Mouse (Mus musculus): ENCODE results near the gene Cped1. TPM values are rescaled to one million over a fixed set of nuclear protein-coding genes. Genes with fewer than 3 reads are reported as not detected.

Cped1 gene
- total and polyA plus RNA-seq, 3 experiments, result 6.9 to 23.3 (median 23.0) TPM

GRCm38 (mm10) chr6:22025584-22026357 is 40.1 kb downstream of the Cped1 start:
- Histone ChIP-seq H3K27ac (peak overlapping the region; percentile 45), H3K9ac (ENCODE audit: low read depth, low read length) (no peak overlapping the region), H3K4me1 (ENCODE audit: control insufficient read depth, insufficient read depth, low read length) (peaks cover 3% of the 10 kb centered on the region), H3K79me2 (replicated peaks; ENCODE audit: control insufficient read depth, insufficient read depth, low read length) (no peaks in the 10 kb centered on the region), H3K36me3 (ENCODE audit: control insufficient read depth, insufficient read depth, low read length) (peaks cover 15% of the 10 kb centered on the region), H3K27me3 (ENCODE audit: control insufficient read depth, insufficient read depth, low read length) (no peaks in the 10 kb centered on the region), H3K4me3 (peak overlapping the region; percentile 14)
- no peak for DNase-seq
- intact Hi-C loops (cut with DNase I), result loop anchor here (2.0 kb wide), 1 partner anchor 17 kb away; no protein-coding TSS in a partner anchor
- TF ChIP-seq CTCF (IDR thresholded peaks at IDR 0.05), result no peak
- WGBS, result 30% methylated on average over 17 of the region's 17 CpGs

- DNase-seq, result no peak
- intact Hi-C loops (cut with DNase I), result no loop called here
- Histone ChIP-seq H3K4me1 (ENCODE audit: control insufficient read depth, insufficient read depth, low read length) (peaks cover 3% of the 10 kb centered on the region), H3K79me2 (replicated peaks; ENCODE audit: control insufficient read depth, insufficient read depth, low read length) (no peaks in the 10 kb centered on the region), H3K27ac (peak overlapping the region; percentile 45), H3K4me3 (peak overlapping the region; percentile 14), H3K9ac (ENCODE audit: low read depth, low read length) (no peak overlapping the region), H3K27me3 (ENCODE audit: control insufficient read depth, insufficient read depth, low read length) (no peaks in the 10 kb centered on the region), H3K36me3 (ENCODE audit: control insufficient read depth, insufficient read depth, low read length) (peaks cover 11% of the 10 kb centered on the region)
- no peak for TF ChIP-seq CTCF (IDR thresholded peaks at IDR 0.05)
- no peak for TF ChIP-seq EP300 (IDR thresholded peaks at IDR 0.05; ENCODE audit: insufficient read depth, low read depth, low read length)
- no peak for TF ChIP-seq POLR2A (IDR thresholded peaks at IDR 0.05; ENCODE audit: insufficient read depth, low read depth, low read length)
- 32% methylated on average over 4 of the region's 4 CpGs for WGBS
These were observed 40.6 kb downstream of the Cped1 start for GRCm38 (mm10) chr6:22026358-22026673.

- Histone ChIP-seq H3K27ac (peak overlapping the region; percentile 45), H3K27me3 (ENCODE audit: control insufficient read depth, insufficient read depth, low read length) (no peaks in the 10 kb centered on the region), H3K36me3 (ENCODE audit: control insufficient read depth, insufficient read depth, low read length) (peaks cover 4% of the 10 kb centered on the region), H3K9ac (ENCODE audit: low read depth, low read length) (no peak overlapping the region), H3K4me1 (ENCODE audit: control insufficient read depth, insufficient read depth, low read length) (peaks cover 3% of the 10 kb centered on the region), H3K4me3 (no peak overlapping the region), H3K79me2 (replicated peaks; ENCODE audit: control insufficient read depth, insufficient read depth, low read length) (no peaks in the 10 kb centered on the region)
- WGBS, result 79% methylated on average over 9 of the region's 9 CpGs
- TF ChIP-seq CTCF (IDR thresholded peaks at IDR 0.05) (no peak), POLR2A (IDR thresholded peaks at IDR 0.05; ENCODE audit: insufficient read depth, low read depth, low read length) (no peak), EP300 (IDR thresholded peaks at IDR 0.05; ENCODE audit: insufficient read depth, low read depth, low read length) (no peak)
- DNase-seq, result no peak
- intact Hi-C loops (cut with DNase I), result no loop called here
These were observed 41.3 kb downstream of the Cped1 start for GRCm38 (mm10) chr6:22026761-22027594.

GRCm38 (mm10) chr6:22027854-22028253 is 42.1 kb downstream of the Cped1 start:
- no peak overlapping the region for H3K9ac ChIP-seq (ENCODE audit: low read depth, low read length)
- no peak overlapping the region for H3K4me3 ChIP-seq
- H3K79me2 ChIP-seq (replicated peaks; ENCODE audit: control insufficient read depth, insufficient read depth, low read length), result no peaks in the 10 kb centered on the region
- TF ChIP-seq CTCF (IDR thresholded peaks at IDR 0.05) (no peak), EP300 (IDR thresholded peaks at IDR 0.05; ENCODE audit: insufficient read depth, low read depth, low read length) (no peak), POLR2A (IDR thresholded peaks at IDR 0.05; ENCODE audit: insufficient read depth, low read depth, low read length) (no peak)
- 97% methylated on average over 2 of the region's 2 CpGs for WGBS
- H3K36me3 ChIP-seq (ENCODE audit: control insufficient read depth, insufficient read depth, low read length), result peaks cover 3% of the 10 kb centered on the region
- no peaks in the 10 kb centered on the region for H3K27me3 ChIP-seq (ENCODE audit: control insufficient read depth, insufficient read depth, low read length)
- H3K4me1 ChIP-seq (ENCODE audit: control insufficient read depth, insufficient read depth, low read length), result peaks cover 3% of the 10 kb centered on the region
- no peak overlapping the region for H3K27ac ChIP-seq
- intact Hi-C loops (cut with DNase I), result no loop called here
- no peak for DNase-seq

GRCm38 (mm10) chr6:22030381-22030780 is 44.7 kb downstream of the Cped1 start:
- no peak for TF ChIP-seq EP300 (IDR thresholded peaks at IDR 0.05; ENCODE audit: insufficient read depth, low read depth, low read length)
- no peak for TF ChIP-seq POLR2A (IDR thresholded peaks at IDR 0.05; ENCODE audit: insufficient read depth, low read depth, low read length)
- no peak for TF ChIP-seq CTCF (IDR thresholded peaks at IDR 0.05)
- Histone ChIP-seq H3K79me2 (replicated peaks; ENCODE audit: control insufficient read depth, insufficient read depth, low read length) (peaks cover 2% of the 10 kb centered on the region), H3K4me1 (ENCODE audit: control insufficient read depth, insufficient read depth, low read length) (peaks cover 4% of the 10 kb centered on the region), H3K4me3 (no peak overlapping the region), H3K9ac (ENCODE audit: low read depth, low read length) (no peak overlapping the region), H3K36me3 (ENCODE audit: control insufficient read depth, insufficient read depth, low read length) (peaks cover 7% of the 10 kb centered on the region), H3K27ac (no peak overlapping the region), H3K27me3 (ENCODE audit: control insufficient read depth, insufficient read depth, low read length) (no peaks in the 10 kb centered on the region)
- 68% methylated on average over 7 of the region's 7 CpGs for WGBS
- intact Hi-C loops (cut with DNase I), result no loop called here
- DNase-seq, result no peak

GRCm38 (mm10) chr6:22033188-22033587 is 47.5 kb downstream of the Cped1 start:
- Histone ChIP-seq H3K27ac (no peak overlapping the region), H3K4me1 (ENCODE audit: control insufficient read depth, insufficient read depth, low read length) (peaks cover 9% of the 10 kb centered on the region), H3K9ac (ENCODE audit: low read depth, low read length) (no peak overlapping the region), H3K4me3 (no peak overlapping the region), H3K36me3 (ENCODE audit: control insufficient read depth, insufficient read depth, low read length) (peaks cover 8% of the 10 kb centered on the region), H3K27me3 (ENCODE audit: control insufficient read depth, insufficient read depth, low read length) (no peaks in the 10 kb centered on the region), H3K79me2 (replicated peaks; ENCODE audit: control insufficient read depth, insufficient read depth, low read length) (peaks cover 2% of the 10 kb centered on the region)
- WGBS, result 57% methylated on average over 4 of the region's 4 CpGs
- TF ChIP-seq POLR2A (IDR thresholded peaks at IDR 0.05; ENCODE audit: insufficient read depth, low read depth, low read length) (no peak), CTCF (IDR thresholded peaks at IDR 0.05) (no peak), EP300 (IDR thresholded peaks at IDR 0.05; ENCODE audit: insufficient read depth, low read depth, low read length) (no peak)
- intact Hi-C loops (cut with DNase I), result no loop called here
- no peak for DNase-seq

Data from heart, adult 2 months (tissue).